Mouse (Mus musculus) limb, embryonic 15.5 days (tissue): Measurements from ENCODE around the gene Dact2. TPM values are rescaled to one million over a fixed set of nuclear protein-coding genes. Genes with fewer than 3 reads are reported as not detected.

Experiments
- ATAC-seq: fragments of 200-750 bp; cut with Nextera tagmentation; 2 replicates; pipeline ENCODE4 v1.8.0; 2017; ENCODE audit warnings: low read depth, moderate TSS enrichment; ENCODE audit not compliant: insufficient number of reproducible peaks, low FRiP score, low TSS enrichment
- H3K27ac ChIP-seq: fragments of 300-500 bp; sonication (generic); 2 replicates; pipeline ENCODE4 v1.5.1; 2015; ENCODE audit warnings: moderate library complexity, mild to moderate bottlenecking, inconsistent platforms
- H3K27me3 ChIP-seq: fragments of 300-500 bp; sonication (generic); 2 replicates; pipeline ENCODE4 v1.6.1; 2015; ENCODE audit warnings: inconsistent platforms
- H3K36me3 ChIP-seq: fragments of 300-500 bp; sonication (generic); 2 replicates; pipeline ENCODE4 v1.6.1; 2015; ENCODE audit warnings: inconsistent platforms
- H3K4me1 ChIP-seq: fragments of 300-500 bp; sonication (generic); 2 replicates; pipeline ENCODE4 v1.6.1; 2015; ENCODE audit warnings: inconsistent platforms
- H3K4me2 ChIP-seq: fragments of 300-500 bp; sonication (generic); 2 replicates; pipeline ENCODE4 v1.6.1; 2015; ENCODE audit warnings: mild to moderate bottlenecking, inconsistent platforms
- H3K4me3 ChIP-seq: fragments of 300-500 bp; sonication (generic); 2 replicates; pipeline ENCODE4 v1.5.1; 2015; ENCODE audit warnings: mild to moderate bottlenecking, inconsistent platforms
- H3K9ac ChIP-seq: fragments of 300-500 bp; sonication (generic); 2 replicates; pipeline ENCODE4 v1.6.1; 2015; ENCODE audit warnings: inconsistent platforms
- H3K9me3 ChIP-seq: fragments of 300-500 bp; sonication (generic); 2 replicates; pipeline ENCODE4 v1.6.1; 2016; ENCODE audit warnings: inconsistent platforms
- WGBS: fragments of 180-500 bp; shearing (Covaris S2); methylation state at CpG from one replicate; pipeline ENCODE4 v1.1.7; 2015; 5-methylcytosine and 5-hydroxymethylcytosine counted together
- polyA plus RNA-seq: library from polyadenylated mRNA; unstranded; fragments of >200 nt; fragmentation: Nextera tagmentation; extraction: Ambion mirVana; gene quantifications from 2 replicates; pipeline ENCODE4 v1.2.1, GENCODE M21; 2015

Gene Dact2
- polyA plus RNA-seq, 1 experiment from 2014 or later: 1.4 TPM

DNA sequence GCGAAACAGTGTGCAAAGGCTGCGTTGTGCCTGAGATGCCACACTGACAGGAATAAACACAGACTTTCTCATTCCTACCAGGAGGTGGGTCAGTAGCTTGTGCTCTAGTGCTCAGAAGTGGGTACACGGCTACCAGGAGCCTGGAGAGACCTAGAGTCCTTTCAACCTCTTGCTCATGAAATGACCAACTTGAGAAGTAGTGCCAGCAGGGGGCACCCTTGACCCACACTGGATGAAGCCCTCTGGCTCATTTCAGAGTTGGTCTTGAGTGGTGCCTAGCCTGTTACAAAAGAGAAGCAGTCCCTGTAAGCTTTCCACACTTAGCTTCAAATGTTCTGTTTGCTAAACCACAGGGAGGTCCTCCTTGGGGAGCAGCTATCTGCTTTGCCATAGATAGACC, 28.5 kb upstream of the Dact2 start:
- H3K4me2 ChIP-seq: no peak overlapping the region
- ATAC-seq: no peak
- H3K4me1 ChIP-seq: peaks cover 26% of the 10 kb centered on the region
- H3K36me3 ChIP-seq: no peaks in the 10 kb centered on the region
- H3K27ac ChIP-seq: no peak overlapping the region
- no peak overlapping the region for H3K9ac ChIP-seq
- WGBS: 53% methylated on average over 3 of the region's 3 CpGs
- H3K4me3 ChIP-seq: no peak overlapping the region
- peaks cover 4% of the 10 kb centered on the region; the same call in 1 of the 2 replicates for H3K27me3 ChIP-seq
- H3K9me3 ChIP-seq: no peaks in the 10 kb centered on the region

DNA sequence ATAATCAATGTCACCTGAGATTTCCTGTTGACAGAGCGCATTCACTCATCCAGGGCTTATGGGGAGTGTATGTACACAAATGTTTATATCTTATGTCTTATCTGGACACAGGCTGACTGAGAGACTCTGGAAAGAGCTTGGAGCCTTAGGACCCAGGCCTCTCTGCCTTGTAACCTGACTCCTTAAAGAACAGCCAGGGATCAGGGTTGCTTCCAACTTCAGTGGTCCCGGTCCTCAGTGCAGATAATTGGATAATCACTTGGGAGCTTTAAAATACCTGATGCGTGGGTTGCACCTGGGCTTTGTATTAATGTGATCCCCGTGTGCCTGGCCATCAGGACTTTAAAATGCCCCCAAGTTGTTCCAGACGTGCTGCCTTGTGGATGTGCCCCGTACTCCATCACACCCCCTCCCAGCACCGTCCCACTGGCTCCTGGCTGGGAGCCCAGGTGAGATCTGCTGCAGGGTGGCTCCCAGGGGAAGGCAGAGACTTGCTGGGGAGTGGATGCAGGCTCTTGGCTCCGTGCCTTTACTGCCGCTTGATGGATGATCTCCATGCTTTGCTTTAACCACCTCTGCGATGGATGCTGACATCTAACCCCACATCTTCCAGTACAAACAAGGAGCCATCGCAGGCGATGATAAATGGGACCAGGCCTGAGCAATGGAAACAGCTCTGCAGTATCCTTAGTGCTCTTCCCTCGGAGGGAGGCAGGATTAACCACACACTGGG, 26.8 kb upstream of the Dact2 start:
- peak overlapping the region; percentile 55 for H3K27ac ChIP-seq
- H3K36me3 ChIP-seq: no peaks in the 10 kb centered on the region
- WGBS: 11% methylated on average over 13 of the region's 13 CpGs
- H3K9me3 ChIP-seq: no peaks in the 10 kb centered on the region
- peak overlapping the region; percentile 10; the same call in 1 of the 2 replicates for H3K4me2 ChIP-seq
- peaks cover 4% of the 10 kb centered on the region; the same call in 1 of the 2 replicates for H3K27me3 ChIP-seq
- no peak for ATAC-seq
- no peak overlapping the region for H3K4me3 ChIP-seq
- H3K9ac ChIP-seq: no peak overlapping the region
- H3K4me1 ChIP-seq: peaks cover 19% of the 10 kb centered on the region

DNA sequence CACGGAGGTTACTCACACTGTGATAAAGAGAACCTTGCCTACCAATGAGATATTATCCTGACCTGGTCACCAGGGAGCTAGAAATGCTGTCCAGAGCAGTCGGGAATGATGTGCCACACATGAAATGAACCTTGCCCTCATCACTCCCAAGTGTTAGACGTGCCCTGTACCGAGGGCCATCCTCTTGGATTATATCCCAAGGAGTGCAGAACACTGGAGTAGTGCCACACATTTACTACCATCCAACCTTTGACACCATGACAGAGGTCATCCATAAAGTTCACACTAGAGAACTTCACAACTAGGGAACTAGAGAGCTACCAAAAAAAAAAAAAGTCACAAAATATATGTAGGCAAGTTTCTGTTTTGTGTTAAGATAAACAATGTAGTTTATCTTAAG, 24.3 kb upstream of the Dact2 start:
- Histone ChIP-seq H3K4me1 (peaks cover 19% of the 10 kb centered on the region), H3K4me3 (no peak overlapping the region), H3K9me3 (no peaks in the 10 kb centered on the region), H3K4me2 (no peak overlapping the region), H3K9ac (no peak overlapping the region), H3K36me3 (no peaks in the 10 kb centered on the region), H3K27ac (no peak overlapping the region), H3K27me3 (peaks cover 4% of the 10 kb centered on the region; the same call in 1 of the 2 replicates)
- no peak for ATAC-seq
- 74% methylated on average over 4 of the region's 4 CpGs for WGBS

DNA sequence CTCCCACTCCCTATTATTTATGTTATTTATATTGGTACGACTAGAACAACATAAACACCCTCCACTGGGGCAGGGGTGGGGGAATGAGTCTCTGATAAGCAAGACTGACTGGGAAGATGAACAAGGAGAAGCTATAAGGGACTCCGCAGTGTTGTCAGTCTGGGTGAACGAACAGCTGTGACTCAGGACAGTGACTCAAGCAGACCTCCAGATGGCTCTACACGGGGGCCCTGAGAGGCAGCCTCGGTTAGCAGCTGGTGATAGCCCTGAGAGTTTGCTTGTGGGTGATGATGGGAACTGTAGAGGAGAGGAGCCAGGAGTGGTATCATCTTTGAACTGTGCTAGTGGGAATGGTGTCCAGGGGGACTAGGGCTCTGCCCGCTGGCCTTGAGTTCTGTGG, 23.5 kb upstream of the Dact2 start:
- Histone ChIP-seq H3K27me3 (peaks cover 4% of the 10 kb centered on the region; the same call in 1 of the 2 replicates), H3K4me3 (no peak overlapping the region), H3K36me3 (no peaks in the 10 kb centered on the region), H3K9ac (no peak overlapping the region), H3K27ac (no peak overlapping the region), H3K9me3 (no peaks in the 10 kb centered on the region), H3K4me1 (peaks cover 19% of the 10 kb centered on the region), H3K4me2 (no peak overlapping the region)
- no peak for ATAC-seq
- 42% methylated on average over 6 of the region's 6 CpGs for WGBS

DNA sequence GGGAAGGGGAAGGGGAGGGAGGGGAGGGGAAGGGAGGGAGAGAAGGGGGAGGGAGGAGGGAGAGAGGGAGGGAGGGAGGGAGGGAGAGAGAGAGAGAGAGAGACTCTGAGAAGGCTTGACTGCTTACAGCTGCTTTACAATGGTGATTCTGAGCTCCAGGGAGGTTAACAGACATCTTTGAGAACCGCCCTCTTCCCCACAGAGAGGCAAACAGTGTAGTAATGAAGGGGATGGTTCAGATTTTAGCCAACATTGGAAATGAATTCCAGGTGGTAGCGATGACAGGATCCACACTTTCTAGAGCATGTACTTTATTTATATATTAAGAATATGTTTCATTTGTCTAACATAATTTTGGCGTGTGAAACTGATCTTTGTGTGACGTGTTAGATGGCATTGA, 22.7 kb upstream of the Dact2 start:
- Histone ChIP-seq H3K27ac (no peak overlapping the region), H3K27me3 (peaks cover 4% of the 10 kb centered on the region; the same call in 1 of the 2 replicates), H3K4me2 (no peak overlapping the region), H3K9me3 (no peaks in the 10 kb centered on the region), H3K9ac (no peak overlapping the region), H3K36me3 (no peaks in the 10 kb centered on the region), H3K4me3 (no peak overlapping the region), H3K4me1 (peaks cover 15% of the 10 kb centered on the region)
- no peak for ATAC-seq
- 23% methylated on average over 4 of the region's 4 CpGs for WGBS

DNA sequence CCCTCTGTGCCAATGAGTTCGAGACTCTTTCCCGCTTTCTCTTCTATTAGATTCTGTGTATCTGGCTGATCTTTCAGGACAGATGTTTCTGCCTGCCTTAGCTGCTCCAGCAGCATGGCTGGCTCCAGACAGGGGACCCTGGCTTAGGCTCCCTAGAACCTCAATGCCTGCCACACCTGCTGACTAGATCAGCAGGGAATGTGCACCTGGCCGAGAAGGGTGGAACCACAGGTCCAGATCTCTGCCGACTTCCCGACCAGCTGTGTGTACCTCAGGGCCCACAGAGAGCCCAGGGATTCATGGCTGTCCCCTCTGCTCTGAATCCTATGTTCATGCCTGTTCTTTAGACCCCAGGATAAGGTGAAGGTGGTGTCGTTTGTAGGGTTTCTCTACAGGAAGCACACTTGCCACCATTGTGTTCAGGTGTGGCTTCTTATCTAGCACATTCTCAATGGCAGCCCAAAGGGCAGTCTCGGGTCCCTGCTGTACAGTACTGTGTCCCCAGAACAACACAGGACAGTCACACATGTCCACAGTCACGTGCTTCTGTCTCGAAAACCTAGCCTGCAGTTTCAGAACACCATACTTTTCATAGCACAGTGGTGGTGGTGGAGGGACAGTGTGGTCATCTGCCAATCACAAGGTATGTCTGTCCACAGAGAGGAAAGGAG, 22.0 kb upstream of the Dact2 start:
- no peak overlapping the region for H3K4me2 ChIP-seq
- H3K9ac ChIP-seq: no peak overlapping the region
- H3K27ac ChIP-seq: no peak overlapping the region
- no peak for ATAC-seq
- H3K27me3 ChIP-seq: peaks cover 4% of the 10 kb centered on the region; the same call in 1 of the 2 replicates
- WGBS: 60% methylated on average over 9 of the region's 9 CpGs
- no peaks in the 10 kb centered on the region for H3K9me3 ChIP-seq
- no peak overlapping the region for H3K4me3 ChIP-seq
- no peaks in the 10 kb centered on the region for H3K36me3 ChIP-seq
- H3K4me1 ChIP-seq: peaks cover 11% of the 10 kb centered on the region

DNA sequence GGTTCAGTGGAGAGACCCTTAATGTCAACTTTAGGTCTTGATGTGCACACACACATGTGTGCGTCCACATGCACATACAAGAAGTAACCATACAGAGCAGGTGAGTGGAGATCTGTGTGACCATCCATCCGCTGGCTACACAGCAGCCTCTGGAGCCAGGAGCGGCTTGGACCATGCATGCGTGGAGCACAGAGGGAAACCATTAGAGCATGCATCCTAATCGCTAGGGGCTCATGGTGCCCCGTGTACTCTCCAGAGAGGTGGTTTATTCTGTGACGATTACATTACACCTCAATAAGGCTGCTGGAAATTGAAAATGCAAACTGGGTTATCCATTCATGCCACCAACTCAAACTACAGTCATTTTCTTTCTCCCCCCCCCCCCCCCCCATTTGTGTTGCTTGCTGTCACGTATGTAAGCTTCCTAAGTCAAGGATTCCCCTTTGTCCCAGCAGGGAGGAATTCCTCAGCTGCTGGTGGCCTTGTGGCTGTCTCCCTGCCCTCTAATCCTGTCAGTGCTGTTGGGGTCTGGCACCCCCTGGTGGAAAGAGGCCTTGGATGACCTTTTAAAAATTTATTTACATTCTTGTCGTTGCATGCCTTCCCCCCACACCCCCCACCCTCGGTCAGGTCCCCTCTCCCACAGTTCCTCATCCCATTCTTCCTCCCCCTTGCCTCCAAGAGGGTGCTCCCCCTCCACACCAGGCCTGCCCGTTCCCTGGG, 17.9 kb upstream of the Dact2 start:
- H3K9me3 ChIP-seq: no peaks in the 10 kb centered on the region
- no peaks in the 10 kb centered on the region for H3K36me3 ChIP-seq
- H3K9ac ChIP-seq: no peak overlapping the region
- no peaks in the 10 kb centered on the region for H3K4me1 ChIP-seq
- ATAC-seq: no peak
- H3K27ac ChIP-seq: no peak overlapping the region
- H3K4me2 ChIP-seq: no peak overlapping the region
- 31% methylated on average over 11 of the region's 11 CpGs for WGBS
- no peaks in the 10 kb centered on the region for H3K27me3 ChIP-seq
- no peak overlapping the region for H3K4me3 ChIP-seq

DNA sequence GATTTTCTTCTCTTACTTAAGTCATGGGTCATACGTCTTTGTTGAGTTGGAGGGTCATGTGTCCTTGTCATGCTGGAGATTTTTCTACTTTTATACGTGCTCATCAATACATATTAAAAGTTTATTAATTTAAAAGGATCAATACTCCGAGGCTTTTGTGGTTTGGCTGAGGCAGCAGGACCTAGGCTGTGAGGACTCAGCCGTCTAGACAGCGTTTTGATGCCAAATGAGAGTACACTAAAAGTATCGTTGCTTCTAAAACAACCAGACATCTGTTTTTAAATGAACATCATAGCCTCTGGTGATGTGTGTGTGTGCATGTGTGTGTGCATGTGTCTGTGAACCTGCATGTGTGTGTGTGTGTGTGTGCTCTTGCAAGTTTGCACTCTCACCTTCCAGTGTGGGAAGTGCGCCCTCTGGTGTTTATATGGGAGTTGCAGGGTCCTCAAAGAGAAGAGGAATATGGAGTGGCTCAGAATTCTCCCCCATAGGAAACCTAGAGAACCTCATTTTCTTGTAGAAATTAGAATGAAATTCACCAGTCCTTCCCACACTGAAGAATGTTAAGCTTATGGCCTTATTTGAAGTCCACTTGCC, 16.6 kb upstream of the Dact2 start:
- H3K9ac ChIP-seq: no peak overlapping the region
- H3K36me3 ChIP-seq: no peaks in the 10 kb centered on the region
- H3K27ac ChIP-seq: no peak overlapping the region
- no peak overlapping the region for H3K4me2 ChIP-seq
- H3K9me3 ChIP-seq: no peaks in the 10 kb centered on the region
- H3K27me3 ChIP-seq: no peaks in the 10 kb centered on the region
- H3K4me3 ChIP-seq: no peak overlapping the region
- 60% methylated on average over 7 of the region's 7 CpGs for WGBS
- no peaks in the 10 kb centered on the region for H3K4me1 ChIP-seq
- ATAC-seq: no peak

DNA sequence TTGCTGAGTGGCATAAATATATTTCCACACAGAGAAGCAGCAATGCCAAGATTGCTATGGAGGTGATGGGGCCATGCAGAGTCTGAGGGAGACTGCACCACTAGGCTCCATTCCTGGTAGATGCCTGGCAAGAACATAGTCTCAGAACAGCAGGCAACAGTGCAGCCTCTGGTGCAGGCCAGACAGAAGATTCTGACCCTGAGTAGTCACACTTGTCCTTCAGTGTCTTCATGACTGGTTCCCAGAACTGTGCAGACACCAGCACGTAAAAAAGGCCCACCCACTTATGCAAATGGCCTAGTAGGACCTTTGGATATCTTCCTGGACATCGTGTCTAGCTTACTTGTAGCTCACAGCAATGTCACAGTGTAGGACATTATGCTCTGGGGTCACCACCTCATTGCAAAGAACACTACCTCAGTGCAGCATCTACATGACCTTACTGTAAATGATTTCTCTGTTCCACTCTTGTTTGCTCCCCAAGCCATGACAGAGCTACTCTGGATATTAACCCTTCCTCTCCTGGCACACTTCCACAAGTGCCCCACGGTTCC, 9.9 kb upstream of the Dact2 start:
- Histone ChIP-seq H3K4me2 (no peak overlapping the region), H3K4me3 (no peak overlapping the region), H3K9ac (no peak overlapping the region), H3K27me3 (no peaks in the 10 kb centered on the region), H3K9me3 (no peaks in the 10 kb centered on the region), H3K4me1 (no peaks in the 10 kb centered on the region), H3K27ac (no peak overlapping the region), H3K36me3 (no peaks in the 10 kb centered on the region)
- no peak for ATAC-seq
- 70% methylated on average over 3 of the region's 3 CpGs for WGBS

DNA sequence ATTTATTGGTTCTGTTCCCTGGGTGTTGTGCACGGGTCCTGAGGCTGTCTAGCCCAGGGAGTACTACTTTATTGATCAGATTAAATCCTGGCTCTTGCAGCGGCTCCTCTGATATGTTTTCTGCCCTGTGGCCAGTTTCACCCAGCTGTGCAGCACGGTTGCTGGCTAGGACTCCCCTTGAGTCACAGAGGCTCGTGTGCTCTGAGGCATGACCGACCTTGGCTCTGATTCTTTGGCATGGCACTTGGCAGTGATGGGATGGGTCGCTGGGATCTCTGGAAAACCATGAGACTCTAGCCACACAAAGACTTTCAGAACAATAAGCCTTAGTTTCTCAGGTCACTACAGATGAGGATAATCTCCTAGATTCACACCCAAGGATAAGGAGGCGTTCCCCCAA, 8.7 kb upstream of the Dact2 start:
- 76% methylated on average over 7 of the region's 7 CpGs for WGBS
- H3K9me3 ChIP-seq: no peaks in the 10 kb centered on the region

DNA sequence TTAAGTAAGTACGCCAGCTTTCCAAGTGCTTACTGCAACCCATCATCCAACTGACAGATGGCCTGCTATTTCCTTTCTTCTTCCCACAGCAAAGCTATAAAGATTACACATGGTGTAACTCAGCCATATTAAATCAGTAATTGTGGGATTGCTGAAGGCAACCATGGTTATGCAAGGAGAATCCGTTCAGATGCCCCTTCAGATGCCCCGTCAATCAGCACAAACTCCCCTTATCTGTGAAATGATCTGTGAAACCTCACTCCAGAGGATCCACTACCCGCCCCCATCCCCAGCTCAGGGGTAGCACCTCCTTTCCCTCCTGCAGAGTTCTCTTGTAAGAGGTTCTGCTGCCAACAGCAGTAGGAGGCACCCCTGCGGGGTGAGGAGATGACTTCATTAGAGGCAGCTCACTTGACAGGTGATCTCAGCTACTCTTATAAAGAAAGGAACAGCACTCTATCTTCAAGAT, 3.0 kb upstream of the Dact2 start:
- H3K36me3 ChIP-seq: no peaks in the 10 kb centered on the region
- H3K9me3 ChIP-seq: no peaks in the 10 kb centered on the region
- no peak overlapping the region for H3K4me3 ChIP-seq
- peaks cover 51% of the 10 kb centered on the region for H3K27me3 ChIP-seq
- no peak overlapping the region for H3K27ac ChIP-seq
- no peak overlapping the region for H3K4me2 ChIP-seq
- ATAC-seq: no peak
- H3K4me1 ChIP-seq: peaks cover 25% of the 10 kb centered on the region
- 11% methylated on average over 5 of the region's 5 CpGs for WGBS
- no peak overlapping the region for H3K9ac ChIP-seq

More for the DNA sequence above, 8.7 kb upstream of the Dact2 start:
- H3K27me3 ChIP-seq: no peaks in the 10 kb centered on the region
- no peak overlapping the region for H3K4me3 ChIP-seq
- no peak overlapping the region for H3K27ac ChIP-seq
- no peak for ATAC-seq
- H3K9ac ChIP-seq: no peak overlapping the region
- no peak overlapping the region for H3K4me2 ChIP-seq
- H3K4me1 ChIP-seq: no peaks in the 10 kb centered on the region
- H3K36me3 ChIP-seq: no peaks in the 10 kb centered on the region
